Mouse (Mus musculus): ENCODE data around the gene Mpped1. TPM values are rescaled to one million over a fixed set of nuclear protein-coding genes. Genes with fewer than 3 reads are reported as not detected.

Gene Mpped1
- polyA plus RNA-seq, 1 experiment from 2014 or later, result 0.17 TPM

DNA sequence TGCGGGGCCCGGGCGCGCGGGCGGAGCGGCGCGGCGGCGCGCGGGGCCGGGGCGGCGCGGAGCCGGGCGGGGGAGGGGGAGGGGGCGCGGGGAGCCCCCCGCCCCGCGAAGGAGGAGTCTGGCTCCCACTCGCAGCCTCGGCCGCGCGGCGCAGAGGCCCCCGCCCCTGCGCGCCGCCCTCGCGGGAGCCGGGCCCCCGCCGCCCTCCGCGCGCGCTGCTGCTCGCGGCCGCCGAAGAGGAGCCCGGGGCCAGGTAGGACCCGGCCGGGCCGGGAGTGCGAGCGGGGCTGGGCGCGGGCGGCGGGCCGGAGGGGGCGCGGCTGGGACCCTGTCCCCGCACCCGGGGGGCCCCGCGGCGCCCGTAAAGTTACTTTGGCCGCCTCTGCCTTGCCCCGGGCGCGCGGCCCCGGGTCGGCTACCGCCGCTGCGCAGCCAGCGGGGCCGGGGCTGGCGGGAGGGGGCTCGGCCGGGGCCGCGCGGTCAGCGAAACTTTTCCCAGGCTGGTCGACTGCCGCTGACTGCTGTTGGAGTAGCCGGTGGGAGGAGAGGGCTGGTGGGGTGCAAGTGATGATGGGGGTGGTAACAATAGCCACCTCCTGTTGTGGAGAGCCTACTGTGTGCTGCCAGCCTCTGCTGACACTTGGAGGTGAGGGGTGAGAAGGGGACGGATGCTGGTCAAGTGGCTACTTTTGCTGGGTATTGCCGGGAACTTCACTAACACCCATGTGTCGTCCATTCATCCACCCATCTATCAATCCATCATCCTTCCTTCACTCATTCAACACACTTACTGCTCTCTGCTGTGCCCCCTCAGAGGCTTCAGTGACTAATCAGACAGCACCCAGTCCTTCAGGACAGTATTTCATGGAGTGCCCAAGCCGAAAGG lies 831 bp downstream of the Mpped1 start:
- Histone ChIP-seq H3K9me3 (replicated peaks; ENCODE audit: control insufficient read depth, low read length) (no peaks in the 10 kb centered on the region), H3K27me3 (ENCODE audit: control insufficient read depth, insufficient read depth, low read length) (peaks cover 84% of the 10 kb centered on the region), H3K4me2 (ENCODE audit: low read depth, low read length) (peak overlapping the region; percentile 73), H3K4me3 (ENCODE audit: low read length) (peak overlapping the region; percentile 49), H3K27ac (ENCODE audit: low read length) (no peak overlapping the region), H3K4me1 (ENCODE audit: control insufficient read depth, insufficient read depth, low read length) (no peaks in the 10 kb centered on the region), H3K36me3 (ENCODE audit: control insufficient read depth, insufficient read depth) (no peaks in the 10 kb centered on the region), H3K9ac (ENCODE audit: low read length) (peak overlapping the region; percentile 26; the same call in 1 of the 2 replicates)
- WGBS, result 2% methylated on average over 59 of the region's 92 CpGs
- ATAC-seq (replicated peaks; ENCODE audit: extremely low read depth, insufficient read depth, low FRiP score), result no peak

- H3K9ac ChIP-seq (ENCODE audit: low read length), result no peak overlapping the region
- H3K27me3 ChIP-seq (ENCODE audit: control insufficient read depth, insufficient read depth, low read length), result peaks cover 73% of the 10 kb centered on the region
- no peak for ATAC-seq (replicated peaks; ENCODE audit: extremely low read depth, insufficient read depth, low FRiP score)
- H3K27ac ChIP-seq (ENCODE audit: low read length), result no peak overlapping the region
- WGBS, result 58% methylated on average over 11 of the region's 11 CpGs
- H3K4me2 ChIP-seq (ENCODE audit: low read depth, low read length), result no peak overlapping the region
- no peaks in the 10 kb centered on the region for H3K4me1 ChIP-seq (ENCODE audit: control insufficient read depth, insufficient read depth, low read length)
- no peaks in the 10 kb centered on the region for H3K9me3 ChIP-seq (replicated peaks; ENCODE audit: control insufficient read depth, low read length)
- H3K36me3 ChIP-seq (ENCODE audit: control insufficient read depth, insufficient read depth), result no peaks in the 10 kb centered on the region
- H3K4me3 ChIP-seq (ENCODE audit: low read length), result no peak overlapping the region
These were observed 2.0 kb downstream of the Mpped1 start for GRCm38 (mm10) chr15:83781304-83781703.

- H3K36me3 ChIP-seq (ENCODE audit: control insufficient read depth, insufficient read depth), result no peaks in the 10 kb centered on the region
- WGBS, result 57% methylated on average over 9 of the region's 9 CpGs
- H3K27me3 ChIP-seq (ENCODE audit: control insufficient read depth, insufficient read depth, low read length), result peaks cover 72% of the 10 kb centered on the region
- H3K27ac ChIP-seq (ENCODE audit: low read length), result no peak overlapping the region
- H3K9me3 ChIP-seq (replicated peaks; ENCODE audit: control insufficient read depth, low read length), result no peaks in the 10 kb centered on the region
- no peak overlapping the region for H3K4me3 ChIP-seq (ENCODE audit: low read length)
- H3K4me2 ChIP-seq (ENCODE audit: low read depth, low read length), result no peak overlapping the region
- no peak for ATAC-seq (replicated peaks; ENCODE audit: extremely low read depth, insufficient read depth, low FRiP score)
- no peak overlapping the region for H3K9ac ChIP-seq (ENCODE audit: low read length)
- no peaks in the 10 kb centered on the region for H3K4me1 ChIP-seq (ENCODE audit: control insufficient read depth, insufficient read depth, low read length)
These were observed 3.0 kb downstream of the Mpped1 start for GRCm38 (mm10) chr15:83782284-83782683.

DNA sequence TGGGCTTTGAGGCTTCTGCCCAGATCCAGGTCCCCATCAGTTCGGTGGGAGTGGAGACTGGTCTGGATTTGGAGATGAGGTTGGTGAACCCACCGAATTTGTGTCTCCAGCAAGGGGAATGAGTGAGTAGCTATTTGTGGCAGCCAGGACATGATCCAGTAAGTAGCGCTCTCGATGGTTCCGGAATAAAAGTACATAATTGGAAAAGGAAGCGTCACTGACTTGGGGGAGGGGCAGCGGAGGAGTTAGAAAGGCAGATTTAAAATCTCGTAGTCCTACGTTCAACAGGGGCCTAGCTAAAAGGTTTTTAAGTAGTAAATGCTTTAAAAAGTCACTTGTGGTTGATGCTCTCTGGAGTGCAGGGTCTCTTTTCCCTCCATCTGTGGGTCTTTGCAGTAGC lies 5.5 kb downstream of the Mpped1 start:
- Histone ChIP-seq H3K36me3 (ENCODE audit: control insufficient read depth, insufficient read depth) (no peaks in the 10 kb centered on the region), H3K4me2 (ENCODE audit: low read depth, low read length) (no peak overlapping the region), H3K9ac (ENCODE audit: low read length) (no peak overlapping the region), H3K9me3 (replicated peaks; ENCODE audit: control insufficient read depth, low read length) (no peaks in the 10 kb centered on the region), H3K4me1 (ENCODE audit: control insufficient read depth, insufficient read depth, low read length) (no peaks in the 10 kb centered on the region), H3K27me3 (ENCODE audit: control insufficient read depth, insufficient read depth, low read length) (peaks cover 53% of the 10 kb centered on the region), H3K4me3 (ENCODE audit: low read length) (no peak overlapping the region), H3K27ac (ENCODE audit: low read length) (no peak overlapping the region)
- WGBS, result 72% methylated on average over 9 of the region's 9 CpGs
- ATAC-seq (replicated peaks; ENCODE audit: extremely low read depth, insufficient read depth, low FRiP score), result no peak

- WGBS, result 64% methylated on average over 9 of the region's 9 CpGs
- Histone ChIP-seq H3K36me3 (ENCODE audit: control insufficient read depth, insufficient read depth) (no peaks in the 10 kb centered on the region), H3K9ac (ENCODE audit: low read length) (no peak overlapping the region), H3K4me2 (ENCODE audit: low read depth, low read length) (no peak overlapping the region), H3K27me3 (ENCODE audit: control insufficient read depth, insufficient read depth, low read length) (peaks cover 13% of the 10 kb centered on the region), H3K9me3 (replicated peaks; ENCODE audit: control insufficient read depth, low read length) (no peaks in the 10 kb centered on the region), H3K4me1 (ENCODE audit: control insufficient read depth, insufficient read depth, low read length) (no peaks in the 10 kb centered on the region), H3K4me3 (ENCODE audit: low read length) (no peak overlapping the region), H3K27ac (ENCODE audit: low read length) (no peak overlapping the region)
- ATAC-seq (replicated peaks; ENCODE audit: extremely low read depth, insufficient read depth, low FRiP score), result no peak
These were observed 9.8 kb downstream of the Mpped1 start for GRCm38 (mm10) chr15:83789046-83789445.

- Histone ChIP-seq H3K4me2 (ENCODE audit: low read depth, low read length) (no peak overlapping the region), H3K9me3 (replicated peaks; ENCODE audit: control insufficient read depth, low read length) (no peaks in the 10 kb centered on the region), H3K9ac (ENCODE audit: low read length) (no peak overlapping the region), H3K27ac (ENCODE audit: low read length) (no peak overlapping the region), H3K4me1 (ENCODE audit: control insufficient read depth, insufficient read depth, low read length) (no peaks in the 10 kb centered on the region), H3K36me3 (ENCODE audit: control insufficient read depth, insufficient read depth) (no peaks in the 10 kb centered on the region), H3K27me3 (ENCODE audit: control insufficient read depth, insufficient read depth, low read length) (no peaks in the 10 kb centered on the region; the same call in 1 of the 2 replicates), H3K4me3 (ENCODE audit: low read length) (no peak overlapping the region)
- WGBS, result 63% methylated on average over 7 of the region's 7 CpGs
- ATAC-seq (replicated peaks; ENCODE audit: extremely low read depth, insufficient read depth, low FRiP score), result no peak
These were observed 17.7 kb downstream of the Mpped1 start for GRCm38 (mm10) chr15:83796924-83797323.

- Histone ChIP-seq H3K4me2 (ENCODE audit: low read depth, low read length) (no peak overlapping the region), H3K9ac (ENCODE audit: low read length) (no peak overlapping the region), H3K27me3 (ENCODE audit: control insufficient read depth, insufficient read depth, low read length) (0 out of 2 replicates have a peak, but pooled peaks cover 4% of the 10 kb centered on the region), H3K36me3 (ENCODE audit: control insufficient read depth, insufficient read depth) (no peaks in the 10 kb centered on the region), H3K4me3 (ENCODE audit: low read length) (no peak overlapping the region), H3K27ac (ENCODE audit: low read length) (no peak overlapping the region), H3K4me1 (ENCODE audit: control insufficient read depth, insufficient read depth, low read length) (no peaks in the 10 kb centered on the region), H3K9me3 (replicated peaks; ENCODE audit: control insufficient read depth, low read length) (no peaks in the 10 kb centered on the region)
- no peak for ATAC-seq (replicated peaks; ENCODE audit: extremely low read depth, insufficient read depth, low FRiP score)
- WGBS, result 82% methylated on average over 11 of the region's 11 CpGs
These were observed 19.7 kb downstream of the Mpped1 start for GRCm38 (mm10) chr15:83798964-83799363.

DNA sequence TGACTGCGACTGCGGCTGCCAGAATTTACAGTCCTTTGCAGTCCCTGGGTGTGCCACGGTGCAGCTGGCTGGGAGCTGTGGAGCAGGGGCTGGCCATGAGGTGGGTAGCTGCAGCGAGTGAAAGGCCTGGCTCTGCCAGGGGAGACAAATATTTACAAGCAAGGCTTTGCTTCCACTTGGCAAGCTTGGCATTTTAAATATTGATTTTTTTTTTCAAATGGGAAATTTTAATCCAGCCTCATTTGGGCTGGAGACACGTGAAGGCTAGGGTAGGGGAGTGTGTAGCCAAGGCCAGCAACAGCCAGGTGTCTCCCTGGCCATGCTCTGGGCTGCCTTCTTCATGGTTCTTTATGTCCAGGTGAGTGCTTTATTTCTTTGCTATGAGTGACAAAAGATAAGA lies 21.7 kb downstream of the Mpped1 start:
- Histone ChIP-seq H3K27ac (ENCODE audit: low read length) (no peak overlapping the region), H3K9ac (ENCODE audit: low read length) (no peak overlapping the region), H3K9me3 (replicated peaks; ENCODE audit: control insufficient read depth, low read length) (no peaks in the 10 kb centered on the region), H3K4me3 (ENCODE audit: low read length) (no peak overlapping the region), H3K4me1 (ENCODE audit: control insufficient read depth, insufficient read depth, low read length) (no peaks in the 10 kb centered on the region), H3K4me2 (ENCODE audit: low read depth, low read length) (no peak overlapping the region), H3K36me3 (ENCODE audit: control insufficient read depth, insufficient read depth) (no peaks in the 10 kb centered on the region), H3K27me3 (ENCODE audit: control insufficient read depth, insufficient read depth, low read length) (0 out of 2 replicates have a peak, but pooled peaks cover 8% of the 10 kb centered on the region)
- 60% methylated on average over 5 of the region's 5 CpGs for WGBS
- no peak for ATAC-seq (replicated peaks; ENCODE audit: extremely low read depth, insufficient read depth, low FRiP score)

- H3K4me1 ChIP-seq (ENCODE audit: control insufficient read depth, insufficient read depth, low read length), result no peaks in the 10 kb centered on the region
- no peak overlapping the region for H3K9ac ChIP-seq (ENCODE audit: low read length)
- no peak for ATAC-seq (replicated peaks; ENCODE audit: extremely low read depth, insufficient read depth, low FRiP score)
- H3K4me2 ChIP-seq (ENCODE audit: low read depth, low read length), result no peak overlapping the region
- H3K36me3 ChIP-seq (ENCODE audit: control insufficient read depth, insufficient read depth), result no peaks in the 10 kb centered on the region
- no peaks in the 10 kb centered on the region; the same call in 1 of the 2 replicates for H3K9me3 ChIP-seq (replicated peaks; ENCODE audit: control insufficient read depth, low read length)
- H3K27me3 ChIP-seq (ENCODE audit: control insufficient read depth, insufficient read depth, low read length), result no peaks in the 10 kb centered on the region
- no peak overlapping the region for H3K4me3 ChIP-seq (ENCODE audit: low read length)
- WGBS, result 45% methylated on average over 6 of the region's 6 CpGs
- H3K27ac ChIP-seq (ENCODE audit: low read length), result no peak overlapping the region
These were observed 34.8 kb downstream of the Mpped1 start for GRCm38 (mm10) chr15:83814106-83814505.

All from heart, embryonic 16.5 days (tissue).